Mouse (Mus musculus): Measurements from ENCODE around the gene Mrpl53. TPM values are rescaled to one million over a fixed set of nuclear protein-coding genes. Genes with fewer than 3 reads are reported as not detected.
A peak's percentile ranks its signal among the peaks of the same experiment; 100 is the strongest.

Gene Mrpl53
- total RNA-seq, 2 experiments from 2014 or later, result 109 to 115 TPM

- peak; percentile 34 for DNase-seq
These were observed 13.2 kb downstream of the Mrpl53 start for GRCm38 (mm10) chr6:83121863-83122710.

GRCm38 (mm10) chr6:83122961-83123360 is 14.1 kb downstream of the Mrpl53 start:
- DNase-seq, result no peak

GRCm38 (mm10) chr6:83124851-83125312 is 16.0 kb downstream of the Mrpl53 start:
- peak; percentile 93 for DNase-seq

- no peak for DNase-seq
These were observed 16.5 kb downstream of the Mrpl53 start, which contains the start of gene Ino80b for GRCm38 (mm10) chr6:83125331-83125730. TSS of gene Ino80b (minus strand) at chr6:83125431.

GRCm38 (mm10) chr6:83127419-83127818 is 18.6 kb downstream of the Mrpl53 start:
- DNase-seq, result no peak

GRCm38 (mm10) chr6:83131469-83132034 is 22.7 kb downstream of the Mrpl53 start:
- no peak for DNase-seq

- DNase-seq, result no peak
These were observed 23.5 kb downstream of the Mrpl53 start for GRCm38 (mm10) chr6:83132176-83132919.

- DNase-seq, result no peak
These were observed 25.4 kb downstream of the Mrpl53 start for GRCm38 (mm10) chr6:83134226-83134625.

- no peak for DNase-seq
These were observed 26.2 kb downstream of the Mrpl53 start, which contains the start of gene Rtkn for GRCm38 (mm10) chr6:83134951-83135513. TSS of gene Rtkn (plus strand) at chr6:83135463.

- peak; percentile 68 for DNase-seq
These were observed 26.8 kb downstream of the Mrpl53 start for GRCm38 (mm10) chr6:83135571-83136161.

GRCm38 (mm10) chr6:83136291-83136880 is 27.5 kb downstream of the Mrpl53 start:
- DNase-seq, result no peak

GRCm38 (mm10) chr6:83136881-83137575 is 28.2 kb downstream of the Mrpl53 start:
- peak; percentile 80 for DNase-seq

GRCm38 (mm10) chr6:83137576-83137950 is 28.7 kb downstream of the Mrpl53 start:
- DNase-seq, result peak; percentile 95

- peak; percentile 48 for DNase-seq
These were observed 29.2 kb downstream of the Mrpl53 start for GRCm38 (mm10) chr6:83138056-83138455.

GRCm38 (mm10) chr6:83140044-83140443 is 31.2 kb downstream of the Mrpl53 start:
- DNase-seq, result no peak

- DNase-seq, result no peak
These were observed 32.8 kb downstream of the Mrpl53 start for GRCm38 (mm10) chr6:83141636-83142035.

GRCm38 (mm10) chr6:83142211-83142731 is 33.4 kb downstream of the Mrpl53 start:
- peak; percentile 47 for DNase-seq

GRCm38 (mm10) chr6:83142886-83143285 is 34.0 kb downstream of the Mrpl53 start:
- DNase-seq, result no peak

- DNase-seq, result no peak
These were observed 36.4 kb downstream of the Mrpl53 start for GRCm38 (mm10) chr6:83145209-83145608.

GRCm38 (mm10) chr6:83145805-83146204 is 37.0 kb downstream of the Mrpl53 start:
- DNase-seq, result no peak

- peak; percentile 59 for DNase-seq
These were observed 38.4 kb downstream of the Mrpl53 start for GRCm38 (mm10) chr6:83147280-83147679.
